Mouse (Mus musculus) E14TG2a.4 (cell line): ENCODE measurements around the gene Igf1r.

Experiments
- H3K27me3 ChIP-seq: 2 replicates; pipeline ENCODE4 v1.6.1; 2014; ENCODE audit warnings: low read length, control low read depth; ENCODE audit not compliant: insufficient read depth
- H3K36me3 ChIP-seq: 2 replicates; pipeline ENCODE4 v1.6.1; 2014; ENCODE audit warnings: low read length, control low read depth; ENCODE audit not compliant: insufficient read depth
- H3K4me1 ChIP-seq: replicated peaks from 2 replicates; pipeline ENCODE4 v1.6.1; 2014; ENCODE audit warnings: low read depth, low read length, control low read depth
- H3K4me3 ChIP-seq: replicated peaks from 2 replicates; pipeline ENCODE4 v1.5.1; 2014; ENCODE audit warnings: mild to moderate bottlenecking, low read length
- H3K9me3 ChIP-seq: 2 replicates; pipeline ENCODE4 v1.6.1; 2014; ENCODE audit warnings: low read length, control low read depth
- CTCF ChIP-seq: conservative IDR thresholded peaks from 2 replicates; pipeline ENCODE4 v1.5.1; 2014; ENCODE audit warnings: low read length
- NANOG ChIP-seq: IDR thresholded peaks from 2 replicates; pipeline ENCODE4 v1.6.1; 2014; ENCODE audit warnings: borderline replicate concordance, low read length, mixed read lengths
- POU5F1 ChIP-seq: IDR thresholded peaks from 2 replicates; pipeline ENCODE4 v1.6.1; 2014; ENCODE audit warnings: low read length, borderline replicate concordance

Gene Igf1r

GRCm38 (mm10) chr7:68275838-68276731 lies 323.5 kb downstream of the Igf1r start:
- Histone ChIP-seq H3K36me3 (no peaks in the 10 kb centered on the region), H3K4me1 (peaks cover 78% of the 10 kb centered on the region), H3K9me3 (no peaks in the 10 kb centered on the region), H3K4me3 (peak overlapping the region; percentile 74), H3K27me3 (peaks cover 8% of the 10 kb centered on the region; the same call in 1 of the 2 replicates)
- TF ChIP-seq CTCF (no peak), POU5F1 (no peak), NANOG (no peak)

GRCm38 (mm10) chr7:68277054-68277896 lies 324.6 kb downstream of the Igf1r start:
- no peaks in the 10 kb centered on the region for H3K9me3 ChIP-seq
- H3K27me3 ChIP-seq: peaks cover 8% of the 10 kb centered on the region; the same call in 1 of the 2 replicates
- peak overlapping the region; percentile 74; the same call in 1 of the 2 replicates for H3K4me3 ChIP-seq
- TF ChIP-seq NANOG (no peak), CTCF (no peak), POU5F1 (no peak)
- H3K36me3 ChIP-seq: no peaks in the 10 kb centered on the region
- H3K4me1 ChIP-seq: peaks cover 82% of the 10 kb centered on the region

GRCm38 (mm10) chr7:68277897-68278270 lies 325.3 kb downstream of the Igf1r start:
- H3K36me3 ChIP-seq: no peaks in the 10 kb centered on the region
- H3K4me1 ChIP-seq: peaks cover 84% of the 10 kb centered on the region

GRCm38 (mm10) chr7:68278385-68278784 lies 325.8 kb downstream of the Igf1r start:
- Histone ChIP-seq H3K4me3 (no peak overlapping the region), H3K36me3 (no peaks in the 10 kb centered on the region), H3K27me3 (peaks cover 8% of the 10 kb centered on the region; the same call in 1 of the 2 replicates), H3K4me1 (peaks cover 82% of the 10 kb centered on the region), H3K9me3 (no peaks in the 10 kb centered on the region)
- TF ChIP-seq POU5F1 (no peak), NANOG (no peak), CTCF (no peak)

More at GRCm38 (mm10) chr7:68277897-68278270, 325.3 kb downstream of the Igf1r start:
- Histone ChIP-seq H3K9me3 (no peaks in the 10 kb centered on the region), H3K4me3 (no peak overlapping the region), H3K27me3 (peaks cover 8% of the 10 kb centered on the region; the same call in 1 of the 2 replicates)
- TF ChIP-seq CTCF (no peak), POU5F1 (no peak), NANOG (no peak)

GRCm38 (mm10) chr7:68278908-68279307 lies 326.3 kb downstream of the Igf1r start:
- H3K36me3 ChIP-seq: no peaks in the 10 kb centered on the region
- H3K9me3 ChIP-seq: no peaks in the 10 kb centered on the region
- no peak overlapping the region for H3K4me3 ChIP-seq
- TF ChIP-seq CTCF (no peak), POU5F1 (no peak), NANOG (no peak)
- H3K27me3 ChIP-seq: peaks cover 8% of the 10 kb centered on the region; the same call in 1 of the 2 replicates
- peaks cover 82% of the 10 kb centered on the region for H3K4me1 ChIP-seq

- no peak for TF ChIP-seq NANOG
- no peak for TF ChIP-seq CTCF
- TF ChIP-seq POU5F1: no peak
- no peaks in the 10 kb centered on the region for H3K9me3 ChIP-seq
- H3K27me3 ChIP-seq: peaks cover 8% of the 10 kb centered on the region; the same call in 1 of the 2 replicates
- H3K36me3 ChIP-seq: no peaks in the 10 kb centered on the region
- peaks cover 82% of the 10 kb centered on the region for H3K4me1 ChIP-seq
- no peak overlapping the region for H3K4me3 ChIP-seq
Measured at GRCm38 (mm10) chr7:68279481-68279880, 326.9 kb downstream of the Igf1r start.

GRCm38 (mm10) chr7:68280352-68280869 lies 327.8 kb downstream of the Igf1r start:
- H3K36me3 ChIP-seq: no peaks in the 10 kb centered on the region
- peaks cover 85% of the 10 kb centered on the region for H3K4me1 ChIP-seq
- no peaks in the 10 kb centered on the region for H3K9me3 ChIP-seq
- peaks cover 8% of the 10 kb centered on the region; the same call in 1 of the 2 replicates for H3K27me3 ChIP-seq
- TF ChIP-seq POU5F1 (no peak), NANOG (no peak), CTCF (no peak)
- H3K4me3 ChIP-seq: no peak overlapping the region

- no peaks in the 10 kb centered on the region for H3K9me3 ChIP-seq
- H3K4me3 ChIP-seq: no peak overlapping the region
- TF ChIP-seq POU5F1 (no peak), NANOG (no peak), CTCF (no peak)
- no peaks in the 10 kb centered on the region for H3K36me3 ChIP-seq
- peaks cover 8% of the 10 kb centered on the region; the same call in 1 of the 2 replicates for H3K27me3 ChIP-seq
- peaks cover 90% of the 10 kb centered on the region for H3K4me1 ChIP-seq
Measured at GRCm38 (mm10) chr7:68281341-68281740, 328.7 kb downstream of the Igf1r start.
